Mouse (Mus musculus) cerebellum, adult 18-20 months (tissue): ENCODE measurements around the gene Nxf1.
A peak's percentile ranks its signal among the peaks of the same experiment; 100 is the strongest.

ENCODE experiments used
- DNase-seq, 2 experiments: peaks; one replicate each; pipeline ENCODE4 v3.0.0; 2021

Gene Nxf1

GRCm38 (mm10) chr19:8770567-8771270 lies 13.8 kb downstream of the Nxf1 start, which contains the start of gene Tmem223:
TSS of gene Tmem223 (plus strand) at chr19:8770996.
- DNase-seq: peak; percentile 82 to 84

GRCm38 (mm10) chr19:8772996-8773395 lies 16.1 kb downstream of the Nxf1 start:
- no peak for DNase-seq

- DNase-seq: no peak
These were observed 16.5 kb downstream of the Nxf1 start for GRCm38 (mm10) chr19:8773409-8773808.

GRCm38 (mm10) chr19:8774086-8774835 lies 17.4 kb downstream of the Nxf1 start, which contains the start of gene Tmem179b:
TSS of gene Tmem179b (minus strand) at chr19:8774467.
- peak; percentile 96 to 98 for DNase-seq

- DNase-seq: peak in 1 of 2 experiments; percentile 30
These were observed 18.1 kb downstream of the Nxf1 start for GRCm38 (mm10) chr19:8774951-8775421.

GRCm38 (mm10) chr19:8786008-8786781 lies 29.3 kb downstream of the Nxf1 start, which contains the start of gene Taf6l:
TSS of gene Taf6l (minus strand) at chr19:8786417.
- peak; percentile 88 to 97 for DNase-seq

- DNase-seq: peak in 1 of 2 experiments; percentile 30
These were observed 31.6 kb downstream of the Nxf1 start for GRCm38 (mm10) chr19:8788521-8788920.

- DNase-seq: no peak
These were observed 32.3 kb downstream of the Nxf1 start for GRCm38 (mm10) chr19:8789171-8789570.

GRCm38 (mm10) chr19:8790171-8790570 lies 33.3 kb downstream of the Nxf1 start:
- DNase-seq: no peak

- DNase-seq: peak; percentile 88 to 91
These were observed 41.5 kb downstream of the Nxf1 start, which contains the start of gene Polr2g for GRCm38 (mm10) chr19:8798264-8798946. TSS of gene Polr2g (minus strand) at chr19:8798577.

GRCm38 (mm10) chr19:8798947-8799315 lies 42.1 kb downstream of the Nxf1 start:
- DNase-seq: no peak

GRCm38 (mm10) chr19:8802130-8802821 lies 45.4 kb downstream of the Nxf1 start, which contains the start of gene Zbtb3:
TSS of gene Zbtb3 (plus strand) at chr19:8802555.
- peak; percentile 91 to 98 for DNase-seq

GRCm38 (mm10) chr19:8803204-8803780 lies 46.4 kb downstream of the Nxf1 start:
- DNase-seq: no peak

- DNase-seq: no peak
These were observed 47.2 kb downstream of the Nxf1 start for GRCm38 (mm10) chr19:8803879-8804660.

- DNase-seq: no peak
These were observed 49.9 kb downstream of the Nxf1 start for GRCm38 (mm10) chr19:8806810-8807209.

- DNase-seq: no peak
These were observed 58.9 kb downstream of the Nxf1 start for GRCm38 (mm10) chr19:8815812-8816211.

GRCm38 (mm10) chr19:8817001-8817400 lies 60.1 kb downstream of the Nxf1 start:
- no peak for DNase-seq

- peak in 1 of 2 experiments; percentile 32 for DNase-seq
These were observed 61.5 kb downstream of the Nxf1 start for GRCm38 (mm10) chr19:8818301-8818798.

- peak; percentile 94 to 98 for DNase-seq
These were observed 62.1 kb downstream of the Nxf1 start, which contains the start of gene Ttc9c for GRCm38 (mm10) chr19:8818801-8819595. TSS of gene Ttc9c (minus strand) at chr19:8819333.
